Mouse (Mus musculus) urinary bladder, postnatal 25 days (tissue): ENCODE data around the gene Auts2.

Source experiments
- DNase-seq: peaks from one replicate; pipeline ENCODE4 v3.0.0; 2022; ENCODE audit warnings: low spot score

Auts2 gene

GRCm38 (mm10) chr5:131916791-131917403, 626.2 kb downstream of the Auts2 start:
- no peak for DNase-seq

- DNase-seq, result no peak
These were observed 629.6 kb downstream of the Auts2 start for GRCm38 (mm10) chr5:131913562-131913961.

GRCm38 (mm10) chr5:131912983-131913382, 630.2 kb downstream of the Auts2 start:
- no peak for DNase-seq

GRCm38 (mm10) chr5:131906313-131906712, 636.8 kb downstream of the Auts2 start:
- no peak for DNase-seq

- DNase-seq, result no peak
These were observed 638.7 kb downstream of the Auts2 start for GRCm38 (mm10) chr5:131904478-131904877.

GRCm38 (mm10) chr5:131898048-131898638, 645.0 kb downstream of the Auts2 start:
- no peak for DNase-seq

GRCm38 (mm10) chr5:131886636-131887035, 656.5 kb downstream of the Auts2 start:
- no peak for DNase-seq

GRCm38 (mm10) chr5:131876569-131876968, 666.6 kb downstream of the Auts2 start:
- DNase-seq, result no peak

GRCm38 (mm10) chr5:131875976-131876375, 667.2 kb downstream of the Auts2 start:
- DNase-seq, result no peak

GRCm38 (mm10) chr5:131873116-131873515, 670.0 kb downstream of the Auts2 start:
- no peak for DNase-seq

GRCm38 (mm10) chr5:131869711-131870499, 673.2 kb downstream of the Auts2 start:
- no peak for DNase-seq

- DNase-seq, result no peak
These were observed 677.9 kb downstream of the Auts2 start for GRCm38 (mm10) chr5:131865200-131865599.

GRCm38 (mm10) chr5:131857976-131858375, 685.2 kb downstream of the Auts2 start:
- DNase-seq, result no peak

- DNase-seq, result no peak
These were observed 687.8 kb downstream of the Auts2 start for GRCm38 (mm10) chr5:131855358-131855757.

GRCm38 (mm10) chr5:131851597-131852453, 691.3 kb downstream of the Auts2 start:
- DNase-seq, result no peak

GRCm38 (mm10) chr5:131850632-131851335, 692.4 kb downstream of the Auts2 start:
- DNase-seq, result no peak

GRCm38 (mm10) chr5:131849644-131850043, 693.5 kb downstream of the Auts2 start:
- DNase-seq, result no peak

GRCm38 (mm10) chr5:131844519-131844800, 698.7 kb downstream of the Auts2 start:
- DNase-seq, result no peak

GRCm38 (mm10) chr5:131843766-131844518, 699.2 kb downstream of the Auts2 start:
- no peak for DNase-seq

GRCm38 (mm10) chr5:131839657-131840315, 703.4 kb downstream of the Auts2 start:
- no peak for DNase-seq

- no peak for DNase-seq
These were observed 704.1 kb downstream of the Auts2 start for GRCm38 (mm10) chr5:131839023-131839422.
